Mouse (Mus musculus) ES-Bruce4 (cell line): ENCODE measurements around the gene Tmco5. TPM values are rescaled to one million over a fixed set of nuclear protein-coding genes. Genes with fewer than 3 reads are reported as not detected.

Source experiments
- H3K27ac ChIP-seq: 2 replicates; pipeline ENCODE4 v1.5.1; 2012; ENCODE audit warnings: low read length, inconsistent platforms; ENCODE audit not compliant: insufficient read depth
- H3K27me3 ChIP-seq: 2 replicates; pipeline ENCODE4 v1.6.1; 2012; ENCODE audit warnings: mild to moderate bottlenecking, low read length, inconsistent platforms; ENCODE audit not compliant: control insufficient read depth, poor library complexity, insufficient read depth, severe bottlenecking
- H3K36me3 ChIP-seq: 2 replicates; pipeline ENCODE4 v1.6.1; 2012; ENCODE audit warnings: inconsistent platforms, mild to moderate bottlenecking, low read length, moderate library complexity; ENCODE audit not compliant: control insufficient read depth, poor library complexity, insufficient read depth, severe bottlenecking
- H3K4me1 ChIP-seq: one replicate; pipeline ENCODE4 v1.8.1; 2011; ENCODE audit warnings: low read length; ENCODE audit not compliant: control insufficient read depth, insufficient read depth
- H3K4me3 ChIP-seq: 2 replicates; pipeline ENCODE4 v1.5.1; 2011; ENCODE audit warnings: low read depth, mild to moderate bottlenecking, low read length
- H3K9ac ChIP-seq: 2 replicates; pipeline ENCODE4 v1.6.1; 2012; ENCODE audit warnings: low read depth, mild to moderate bottlenecking, inconsistent platforms; ENCODE audit not compliant: poor library complexity, severe bottlenecking
- H3K9me3 ChIP-seq: replicated peaks from 2 replicates; pipeline ENCODE4 v1.6.1; 2012; ENCODE audit warnings: mild to moderate bottlenecking, low read length, inconsistent platforms; ENCODE audit not compliant: control insufficient read depth, poor library complexity, insufficient read depth, severe bottlenecking
- CTCF ChIP-seq: IDR thresholded peaks from one replicate; pipeline ENCODE4 v1.8.1; 2011; ENCODE audit warnings: low read depth, low read length
- EP300 ChIP-seq: IDR thresholded peaks from 2 replicates; pipeline ENCODE4 v1.6.1; 2011; ENCODE audit warnings: low read depth, low read length; ENCODE audit not compliant: insufficient read depth
- POLR2A ChIP-seq: IDR thresholded peaks from one replicate; pipeline ENCODE4 v1.8.1; 2011; ENCODE audit warnings: low read length; ENCODE audit not compliant: insufficient read depth
- polyA plus RNA-seq: library from polyadenylated mRNA; stranded (reverse); fragments of >200 nt; gene quantifications from 2 replicates; pipeline ENCODE4 v1.2.4, GENCODE M21; 2011; ENCODE audit warnings: low read depth; ENCODE audit not compliant: missing spikeins, insufficient read depth, insufficient read length

Gene Tmco5
- polyA plus RNA-seq, 1 experiment, result not detected

DNA sequence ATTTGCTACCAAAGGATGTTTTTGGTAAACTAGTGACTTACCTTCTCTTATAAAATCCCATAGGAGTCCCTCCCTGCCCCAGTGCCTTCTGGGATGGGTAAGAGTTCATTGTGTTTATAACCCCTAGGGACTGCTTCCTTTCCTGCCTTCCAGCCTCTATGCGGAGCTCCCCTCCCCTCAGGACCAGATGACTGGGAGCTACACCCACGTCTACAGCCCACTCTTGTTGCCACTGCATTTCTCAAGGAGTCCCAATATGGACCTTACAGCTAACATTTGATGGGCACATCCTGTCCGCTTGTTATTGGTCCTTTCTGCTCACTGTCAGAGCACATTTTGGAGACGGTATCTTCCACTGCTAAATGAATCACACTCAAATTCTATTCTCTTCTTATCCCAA is 36.1 kb downstream of the Tmco5 start:
- H3K4me3 ChIP-seq, result no peak overlapping the region
- no peaks in the 10 kb centered on the region for H3K9me3 ChIP-seq
- TF ChIP-seq POLR2A (no peak), CTCF (no peak), EP300 (no peak)
- H3K36me3 ChIP-seq, result no peaks in the 10 kb centered on the region
- peaks cover 2% of the 10 kb centered on the region for H3K4me1 ChIP-seq
- no peak overlapping the region for H3K9ac ChIP-seq
- H3K27ac ChIP-seq, result no peak overlapping the region
- no peaks in the 10 kb centered on the region for H3K27me3 ChIP-seq

DNA sequence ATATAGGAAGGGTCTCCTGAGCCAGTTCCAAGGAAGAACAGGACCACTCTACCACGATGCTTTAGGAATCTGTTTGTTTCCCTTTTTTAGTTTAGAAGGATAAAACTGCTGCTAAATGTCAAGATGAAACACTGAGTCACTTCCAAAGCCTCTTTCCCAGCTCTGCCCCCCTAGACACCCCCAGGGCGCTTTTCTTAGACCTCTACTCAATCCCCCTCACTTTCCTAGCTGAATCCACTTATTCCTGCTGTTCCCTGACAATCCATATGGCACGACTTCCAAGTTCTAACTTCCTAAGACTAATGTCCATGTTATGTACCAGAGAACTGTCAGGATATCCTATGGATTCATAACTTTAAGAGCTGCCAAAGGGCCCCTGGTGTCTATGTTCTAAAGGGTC is 40.1 kb downstream of the Tmco5 start:
- Histone ChIP-seq H3K27ac (no peak overlapping the region), H3K9ac (no peak overlapping the region), H3K36me3 (no peaks in the 10 kb centered on the region), H3K4me1 (peaks cover 2% of the 10 kb centered on the region), H3K9me3 (0 out of 2 replicates have a peak, but pooled peaks cover 5% of the 10 kb centered on the region), H3K4me3 (no peak overlapping the region), H3K27me3 (no peaks in the 10 kb centered on the region)
- TF ChIP-seq POLR2A (no peak), CTCF (no peak), EP300 (no peak)

DNA sequence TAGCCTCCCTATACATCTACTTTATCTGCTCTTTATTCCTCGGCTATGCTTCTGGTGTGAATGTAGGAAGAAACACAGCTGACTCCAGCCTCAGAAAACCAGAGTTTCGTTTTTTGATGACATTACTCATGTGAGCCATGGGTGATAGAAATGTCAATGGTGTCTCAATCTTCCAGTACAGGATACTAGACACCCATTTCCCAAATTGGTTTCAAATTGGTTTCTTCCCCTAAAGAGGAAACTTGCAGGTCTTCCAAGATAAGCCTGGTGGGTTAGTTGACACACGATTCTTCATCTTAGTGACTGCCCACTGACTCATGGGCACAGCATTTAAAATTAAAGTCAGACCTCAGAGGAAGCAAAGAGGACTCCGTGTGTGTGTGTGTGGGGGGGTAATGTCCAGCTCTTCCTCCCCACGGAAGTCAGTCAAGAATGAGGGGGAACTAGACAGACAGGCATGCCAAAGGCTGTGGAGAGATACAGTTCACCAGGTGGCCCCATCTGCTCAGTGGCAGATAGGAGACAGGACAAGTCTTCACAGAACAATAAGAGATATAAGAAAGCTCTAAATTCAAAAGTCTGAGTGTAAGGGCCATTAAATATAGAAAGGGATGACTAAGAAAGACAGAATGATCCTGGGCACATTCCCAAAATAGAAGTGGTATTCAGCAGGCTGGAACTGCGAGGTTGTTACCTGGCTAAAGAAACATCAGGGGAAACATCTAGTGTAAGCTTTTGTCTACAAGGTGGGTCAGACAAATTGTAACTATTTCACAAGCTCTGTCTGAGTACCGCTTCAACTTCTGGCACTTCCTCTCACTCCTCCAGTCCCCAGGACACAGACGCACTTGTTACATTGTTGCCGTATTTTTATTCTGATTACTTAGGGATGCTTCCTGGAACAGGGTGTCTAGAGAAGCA is 44.3 kb downstream of the Tmco5 start:
- no peaks in the 10 kb centered on the region for H3K27me3 ChIP-seq
- H3K27ac ChIP-seq, result no peak overlapping the region
- 0 out of 2 replicates have a peak, but pooled peaks cover 5% of the 10 kb centered on the region for H3K9me3 ChIP-seq
- H3K9ac ChIP-seq, result no peak overlapping the region
- no peaks in the 10 kb centered on the region for H3K4me1 ChIP-seq
- H3K4me3 ChIP-seq, result no peak overlapping the region
- TF ChIP-seq CTCF, result no peak
- no peak for TF ChIP-seq POLR2A
- no peak for TF ChIP-seq EP300
- no peaks in the 10 kb centered on the region for H3K36me3 ChIP-seq

DNA sequence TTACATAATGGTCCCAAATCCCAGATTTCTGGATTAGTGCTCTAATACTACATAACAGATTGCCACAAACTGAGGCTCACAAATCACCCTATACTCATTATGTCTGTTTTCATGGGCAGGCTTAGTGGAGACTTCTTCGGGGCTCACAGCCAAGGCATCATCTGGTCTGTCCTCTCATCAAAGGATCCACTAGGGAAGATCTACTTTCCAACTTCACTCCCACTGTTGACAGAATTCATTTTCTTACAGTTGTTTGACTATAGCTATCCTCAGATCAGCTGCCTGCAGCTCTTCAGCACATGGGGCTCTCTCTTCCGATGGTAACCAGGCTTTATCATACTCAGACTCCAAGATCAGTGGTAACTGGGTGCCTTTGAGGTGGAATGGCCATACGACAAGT is 45.2 kb downstream of the Tmco5 start:
- H3K4me1 ChIP-seq, result no peaks in the 10 kb centered on the region
- H3K27ac ChIP-seq, result no peak overlapping the region
- no peaks in the 10 kb centered on the region for H3K36me3 ChIP-seq
- no peak overlapping the region for H3K9ac ChIP-seq
- H3K9me3 ChIP-seq, result 0 out of 2 replicates have a peak, but pooled peaks cover 5% of the 10 kb centered on the region
- H3K27me3 ChIP-seq, result no peaks in the 10 kb centered on the region
- H3K4me3 ChIP-seq, result no peak overlapping the region
- TF ChIP-seq CTCF (no peak), POLR2A (no peak), EP300 (no peak)

DNA sequence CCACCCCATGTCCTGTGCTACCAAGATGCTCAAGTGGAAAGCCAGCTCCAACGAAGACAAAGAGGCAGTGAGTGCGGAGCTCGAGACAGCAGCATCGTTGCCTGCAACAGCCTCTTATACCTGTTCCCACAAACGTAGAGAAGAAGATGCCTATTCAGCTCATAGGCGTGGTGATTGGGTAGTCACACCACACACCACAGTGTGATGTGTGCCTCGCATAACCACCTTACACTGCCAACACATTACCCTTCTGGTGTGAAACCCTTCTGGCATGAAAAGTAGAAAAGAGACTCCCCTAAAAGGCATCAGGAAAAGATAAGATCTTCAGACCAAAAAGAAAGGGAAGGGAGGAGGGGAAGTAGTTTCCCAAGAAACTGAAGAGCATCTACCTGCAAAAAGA is 45.8 kb downstream of the Tmco5 start:
- Histone ChIP-seq H3K9ac (no peak overlapping the region), H3K4me3 (no peak overlapping the region), H3K4me1 (no peaks in the 10 kb centered on the region), H3K9me3 (0 out of 2 replicates have a peak, but pooled peaks cover 5% of the 10 kb centered on the region), H3K27me3 (no peaks in the 10 kb centered on the region), H3K27ac (no peak overlapping the region), H3K36me3 (no peaks in the 10 kb centered on the region)
- no peak for TF ChIP-seq EP300
- no peak for TF ChIP-seq CTCF
- no peak for TF ChIP-seq POLR2A

DNA sequence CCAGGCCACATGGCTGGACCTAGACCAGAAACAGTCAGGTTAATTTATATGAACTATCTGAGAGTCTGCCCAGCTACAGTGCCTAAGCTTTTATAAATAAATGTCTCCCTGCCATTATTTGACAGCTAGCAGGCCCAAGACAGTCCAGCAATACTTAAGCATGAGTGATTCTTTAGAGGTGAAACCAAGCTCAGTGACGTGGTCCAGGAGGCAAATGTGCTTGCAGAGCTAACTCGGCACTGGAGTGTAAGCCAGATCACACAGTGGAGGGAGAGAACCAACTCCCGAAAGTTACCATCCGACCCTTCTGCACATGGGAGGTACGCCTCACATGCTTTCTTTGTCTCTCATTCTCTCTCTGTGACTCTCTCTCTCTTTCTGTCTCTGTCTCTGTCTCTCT is 46.7 kb downstream of the Tmco5 start:
- TF ChIP-seq EP300, result no peak
- no peak for TF ChIP-seq POLR2A
- no peak for TF ChIP-seq CTCF
- Histone ChIP-seq H3K4me1 (no peaks in the 10 kb centered on the region), H3K36me3 (no peaks in the 10 kb centered on the region), H3K27me3 (no peaks in the 10 kb centered on the region), H3K27ac (no peak overlapping the region), H3K4me3 (no peak overlapping the region), H3K9me3 (0 out of 2 replicates have a peak, but pooled peaks cover 5% of the 10 kb centered on the region), H3K9ac (no peak overlapping the region)
